Mouse (Mus musculus) liver, embryonic 13.5 days (tissue): ENCODE measurements around the gene Prss42. TPM values are rescaled to one million over a fixed set of nuclear protein-coding genes. Genes with fewer than 3 reads are reported as not detected.
"Not testable (repeated sequence)": the region's sequence is repeated elsewhere in the genome, so short reads cannot be mapped to it uniquely, and the experiment has no call there.

Source experiments
- ATAC-seq: fragments of 200-750 bp; cut with Nextera tagmentation; 2 replicates; pipeline ENCODE4 v1.8.0; 2017; ENCODE audit warnings: low read depth, mild to moderate bottlenecking, moderate number of reproducible peaks, moderate library complexity
- DNase-seq: peaks from one replicate; pipeline ENCODE4 v3.0.0; 2022
- H3K27ac ChIP-seq: fragments of 300-500 bp; sonication (generic); 2 replicates; pipeline ENCODE4 v1.5.1; 2015; ENCODE audit warnings: moderate library complexity, mild to moderate bottlenecking, inconsistent platforms
- H3K27me3 ChIP-seq: fragments of 300-500 bp; sonication (generic); 2 replicates; pipeline ENCODE4 v1.6.1; 2015; ENCODE audit warnings: mild to moderate bottlenecking, inconsistent platforms
- H3K36me3 ChIP-seq: fragments of 300-500 bp; sonication (generic); 2 replicates; pipeline ENCODE4 v1.6.1; 2015; ENCODE audit warnings: mild to moderate bottlenecking, inconsistent platforms
- H3K4me1 ChIP-seq: fragments of 300-500 bp; sonication (generic); replicated peaks from 2 replicates; pipeline ENCODE4 v1.6.1; 2015; ENCODE audit warnings: inconsistent platforms
- H3K4me2 ChIP-seq: fragments of 300-500 bp; sonication (generic); 2 replicates; pipeline ENCODE4 v1.6.1; 2015; ENCODE audit warnings: inconsistent platforms, mild to moderate bottlenecking, moderate library complexity
- H3K4me3 ChIP-seq: fragments of 300-500 bp; sonication (generic); replicated peaks from 2 replicates; pipeline ENCODE4 v1.5.1; 2015; ENCODE audit warnings: mild to moderate bottlenecking, inconsistent platforms
- H3K9ac ChIP-seq: fragments of 300-500 bp; sonication (generic); 2 replicates; pipeline ENCODE4 v1.6.1; 2015; ENCODE audit warnings: mild to moderate bottlenecking, inconsistent platforms
- H3K9me3 ChIP-seq: fragments of 300-500 bp; sonication (generic); replicated peaks from 2 replicates; pipeline ENCODE4 v1.6.1; 2016; ENCODE audit warnings: inconsistent platforms
- WGBS: fragments of 180-500 bp; shearing (Covaris S2); methylation state at CpG from one replicate; pipeline ENCODE4 v1.1.7; 2015; ENCODE audit not compliant: insufficient replicate concordance; 5-methylcytosine and 5-hydroxymethylcytosine counted together
- polyA plus RNA-seq: library from polyadenylated mRNA; unstranded; fragments of >200 nt; fragmentation: Nextera tagmentation; extraction: Ambion mirVana; gene quantifications from 2 replicates; pipeline ENCODE4 v1.2.1, GENCODE M21; 2015

Gene Prss42
- polyA plus RNA-seq, 1 experiment from 2014 or later: not detected

- 48% methylated on average over 10 of the region's 10 CpGs for WGBS
- H3K27me3 ChIP-seq: no peaks in the 10 kb centered on the region
- no peak overlapping the region for H3K27ac ChIP-seq
- H3K36me3 ChIP-seq: no peaks in the 10 kb centered on the region
- H3K4me3 ChIP-seq: no peak overlapping the region
- ATAC-seq (no peak), DNase-seq (no peak)
- no peaks in the 10 kb centered on the region for H3K9me3 ChIP-seq
- H3K9ac ChIP-seq: no peak overlapping the region
- H3K4me2 ChIP-seq: no peak overlapping the region
- H3K4me1 ChIP-seq: no peaks in the 10 kb centered on the region
Observed at GRCm38 (mm10) chr9:110797013-110797412, 953 bp upstream of the Prss42 start.

GRCm38 (mm10) chr9:110800834-110801479 is 3.0 kb downstream of the Prss42 start:
- Histone ChIP-seq H3K9ac (no peak overlapping the region), H3K4me1 (no peaks in the 10 kb centered on the region), H3K27ac (no peak overlapping the region), H3K4me2 (no peak overlapping the region), H3K4me3 (no peak overlapping the region), H3K27me3 (no peaks in the 10 kb centered on the region), H3K36me3 (no peaks in the 10 kb centered on the region), H3K9me3 (no peaks in the 10 kb centered on the region)
- WGBS: 63% methylated on average over 8 of the region's 8 CpGs
- ATAC-seq (no peak), DNase-seq (no peak)

- Histone ChIP-seq H3K27me3 (no peaks in the 10 kb centered on the region), H3K4me2 (no peak overlapping the region), H3K27ac (no peak overlapping the region), H3K4me3 (no peak overlapping the region), H3K9me3 (no peaks in the 10 kb centered on the region), H3K9ac (no peak overlapping the region), H3K4me1 (no peaks in the 10 kb centered on the region), H3K36me3 (no peaks in the 10 kb centered on the region)
- no peak for ATAC-seq
- DNase-seq: no peak
- 53% methylated on average over 4 of the region's 4 CpGs for WGBS
Observed at GRCm38 (mm10) chr9:110803294-110803693, 5.3 kb downstream of the Prss42 start.

GRCm38 (mm10) chr9:110810051-110810450 is 12.1 kb downstream of the Prss42 start:
- no peak overlapping the region for H3K4me2 ChIP-seq
- no peaks in the 10 kb centered on the region for H3K36me3 ChIP-seq
- WGBS: 64% methylated on average over 4 of the region's 4 CpGs
- no peak overlapping the region for H3K27ac ChIP-seq
- DNase-seq (no peak), ATAC-seq (no peak)
- no peaks in the 10 kb centered on the region for H3K27me3 ChIP-seq
- no peak overlapping the region for H3K4me3 ChIP-seq
- no peaks in the 10 kb centered on the region for H3K4me1 ChIP-seq
- H3K9ac ChIP-seq: no peak overlapping the region
- H3K9me3 ChIP-seq: no peaks in the 10 kb centered on the region

GRCm38 (mm10) chr9:110813789-110814188 is 15.8 kb downstream of the Prss42 start, which contains the start of gene Prss44:
Gene Prss44, plus strand, starts transcription at chr9:110813994.
- Histone ChIP-seq H3K36me3 (no peaks in the 10 kb centered on the region), H3K9me3 (no peaks in the 10 kb centered on the region), H3K4me3 (no peak within 1 kb of the TSS), H3K27me3 (peaks cover 5% of the 10 kb centered on the region; the same call in 1 of the 2 replicates), H3K9ac (no peak within 1 kb of the TSS), H3K27ac (no peak within 1 kb of the TSS), H3K4me2 (no peak within 1 kb of the TSS), H3K4me1 (no peaks in the 10 kb centered on the region)
- ATAC-seq (no peak), DNase-seq (no peak)
- 47% methylated on average over 18 of the region's 18 CpGs for WGBS

- not testable (repeated sequence) for DNase-seq, H3K27ac ChIP-seq, H3K4me2 ChIP-seq, H3K36me3 ChIP-seq, ATAC-seq, H3K4me1 ChIP-seq, H3K4me3 ChIP-seq, H3K9me3 ChIP-seq, H3K9ac ChIP-seq
- peaks cover 15% of the 10 kb centered on the region for H3K27me3 ChIP-seq
Observed at GRCm38 (mm10) chr9:110820546-110820945, 22.6 kb downstream of the Prss42 start.

- DNase-seq (no peak), ATAC-seq (no peak)
- Histone ChIP-seq H3K27ac (no peak overlapping the region), H3K27me3 (peaks cover 15% of the 10 kb centered on the region), H3K9me3 (no peaks in the 10 kb centered on the region), H3K9ac (no peak overlapping the region), H3K4me3 (no peak overlapping the region), H3K4me1 (no peaks in the 10 kb centered on the region), H3K36me3 (no peaks in the 10 kb centered on the region), H3K4me2 (no peak overlapping the region)
- 64% methylated on average over 7 of the region's 7 CpGs for WGBS
Observed at GRCm38 (mm10) chr9:110821436-110821835, 23.5 kb downstream of the Prss42 start.

- H3K9ac ChIP-seq: no peak overlapping the region
- WGBS: 56% methylated on average over 4 of the region's 4 CpGs
- no peak overlapping the region for H3K4me2 ChIP-seq
- DNase-seq (no peak), ATAC-seq (no peak)
- no peaks in the 10 kb centered on the region for H3K4me1 ChIP-seq
- H3K4me3 ChIP-seq: no peak overlapping the region
- H3K27me3 ChIP-seq: peaks cover 24% of the 10 kb centered on the region
- H3K36me3 ChIP-seq: no peaks in the 10 kb centered on the region
- no peak overlapping the region for H3K27ac ChIP-seq
- H3K9me3 ChIP-seq: no peaks in the 10 kb centered on the region
Observed at GRCm38 (mm10) chr9:110825426-110825825, 27.5 kb downstream of the Prss42 start.

GRCm38 (mm10) chr9:110825832-110826231 is 27.9 kb downstream of the Prss42 start:
- WGBS: 26% methylated on average over 7 of the region's 7 CpGs
- DNase-seq (no peak), ATAC-seq (no peak)
- Histone ChIP-seq H3K27me3 (peaks cover 24% of the 10 kb centered on the region), H3K9me3 (no peaks in the 10 kb centered on the region), H3K4me1 (no peaks in the 10 kb centered on the region), H3K4me3 (no peak overlapping the region), H3K4me2 (no peak overlapping the region), H3K27ac (no peak overlapping the region), H3K9ac (no peak overlapping the region), H3K36me3 (no peaks in the 10 kb centered on the region)

- 47% methylated on average over 3 of the region's 3 CpGs for WGBS
- H3K4me3 ChIP-seq: no peak within 1 kb of the TSS
- no peak within 1 kb of the TSS for H3K9ac ChIP-seq
- no peaks in the 10 kb centered on the region for H3K4me1 ChIP-seq
- no peak within 1 kb of the TSS for H3K27ac ChIP-seq
- DNase-seq (no peak), ATAC-seq (no peak)
- peaks cover 24% of the 10 kb centered on the region for H3K27me3 ChIP-seq
- H3K4me2 ChIP-seq: no peak within 1 kb of the TSS
- no peaks in the 10 kb centered on the region for H3K36me3 ChIP-seq
- no peaks in the 10 kb centered on the region for H3K9me3 ChIP-seq
Observed at GRCm38 (mm10) chr9:110826390-110826789, 28.4 kb downstream of the Prss42 start, which contains the start of gene Prss43. Gene Prss43, plus strand, starts transcription at chr9:110826690.

- H3K9ac ChIP-seq: no peak overlapping the region
- 53% methylated on average over 5 of the region's 5 CpGs for WGBS
- no peak for DNase-seq
- H3K4me1 ChIP-seq: no peaks in the 10 kb centered on the region
- no peak overlapping the region for H3K4me3 ChIP-seq
- peaks cover 10% of the 10 kb centered on the region; the same call in 1 of the 2 replicates for H3K27me3 ChIP-seq
- H3K4me2 ChIP-seq: no peak overlapping the region
- no peak overlapping the region for H3K27ac ChIP-seq
- no peaks in the 10 kb centered on the region for H3K36me3 ChIP-seq
- ATAC-seq: no peak
- H3K9me3 ChIP-seq: no peaks in the 10 kb centered on the region
Observed at GRCm38 (mm10) chr9:110833021-110833420, 35.1 kb downstream of the Prss42 start.

GRCm38 (mm10) chr9:110834411-110834810 is 36.4 kb downstream of the Prss42 start, which contains the start of gene Prss45:
Gene Prss45, plus strand, starts transcription at chr9:110834588.
- Histone ChIP-seq H3K27me3 (no peaks in the 10 kb centered on the region), H3K36me3 (no peaks in the 10 kb centered on the region), H3K27ac (no peak within 1 kb of the TSS), H3K9ac (no peak within 1 kb of the TSS), H3K4me1 (no peaks in the 10 kb centered on the region), H3K9me3 (no peaks in the 10 kb centered on the region), H3K4me3 (no peak within 1 kb of the TSS), H3K4me2 (no peak within 1 kb of the TSS)
- DNase-seq (no peak), ATAC-seq (no peak)
- WGBS: 70% methylated on average over 19 of the region's 19 CpGs
